Mouse (Mus musculus): Measurements from ENCODE around the gene Lztr1.
A peak's percentile ranks its signal among the peaks of the same experiment; 100 is the strongest.

Lztr1 gene

GRCm38 (mm10) chr16:17556907-17557306 lies 48.4 kb downstream of the Lztr1 start:
- DNase-seq (ENCODE audit: low read depth, low spot score), result no peak

- DNase-seq (ENCODE audit: low read depth, low spot score), result peak; percentile 74
Measured at GRCm38 (mm10) chr16:17557947-17558480, 49.5 kb downstream of the Lztr1 start.

GRCm38 (mm10) chr16:17558811-17559210 lies 50.3 kb downstream of the Lztr1 start:
- DNase-seq (ENCODE audit: low read depth, low spot score), result peak; percentile 58

GRCm38 (mm10) chr16:17559396-17560027 lies 51.0 kb downstream of the Lztr1 start:
- DNase-seq (ENCODE audit: low read depth, low spot score), result no peak

GRCm38 (mm10) chr16:17561128-17561750 lies 52.8 kb downstream of the Lztr1 start, which contains the start of gene Lrrc74b:
TSS of gene Lrrc74b (minus strand) at chr16:17561247.
- DNase-seq (ENCODE audit: low read depth, low spot score), result peak; percentile 80

- peak; percentile 21 for DNase-seq (ENCODE audit: low read depth, low spot score)
Measured at GRCm38 (mm10) chr16:17561751-17562208, 53.3 kb downstream of the Lztr1 start, which contains the start of gene P2rx6. TSS of gene P2rx6 (plus strand) at chr16:17561885.

GRCm38 (mm10) chr16:17563580-17563979 lies 55.1 kb downstream of the Lztr1 start:
- no peak for DNase-seq (ENCODE audit: low read depth, low spot score)

- DNase-seq (ENCODE audit: low read depth, low spot score), result no peak
Measured at GRCm38 (mm10) chr16:17564221-17564620, 55.7 kb downstream of the Lztr1 start.

GRCm38 (mm10) chr16:17564771-17565170 lies 56.3 kb downstream of the Lztr1 start:
- DNase-seq (ENCODE audit: low read depth, low spot score), result no peak

- DNase-seq (ENCODE audit: low read depth, low spot score), result no peak
Measured at GRCm38 (mm10) chr16:17566186-17566585, 57.7 kb downstream of the Lztr1 start.
